In genomic region chr6:88123858-88124261, GRCm38 (mm10) we compare ENCODE assay signal across 8 mouse cellular contexts. TPM values are rescaled to one million over a fixed set of nuclear protein-coding genes. Genes with fewer than 3 reads are reported as not detected.
A peak's percentile ranks its signal among the peaks of the same experiment; 100 is the strongest.
DNase-seq lines count a peak whose midpoint lies in the region; ATAC-seq and TF ChIP-seq lines count a peak whose summit lies in the region.

No protein-coding gene starts in this region.

- no peaks in the 10 kb centered on the region for H3K27me3 ChIP-seq in kidney, adult 2 months (replicated peaks; ENCODE audit: control insufficient read depth, insufficient read depth, low read length)
- no peaks in the 10 kb centered on the region for H3K27me3 ChIP-seq in liver, embryonic 13.5 days

- peak overlapping the region; percentile 60 for H3K4me2 ChIP-seq in liver, embryonic 13.5 days

- H3K9me3 ChIP-seq in liver, embryonic 13.5 days (replicated peaks), result no peaks in the 10 kb centered on the region

- TF ChIP-seq CTCF in gastrocnemius, adult 2 months (IDR thresholded peaks at IDR 0.05), result peak; percentile 57
- TF ChIP-seq CTCF in kidney, adult 2 months (conservative IDR thresholded peaks at IDR 0.05; ENCODE audit: insufficient read depth, insufficient read length, low read depth, low read length), result peak; percentile 61

- TF ChIP-seq POLR2A in kidney, adult 2 months (IDR thresholded peaks at IDR 0.05; ENCODE audit: low read depth, low read length), result no peak

- intact Hi-C loops in gastrocnemius, adult 2 months (cut with DNase I), result no loop called here

- H3K36me3 ChIP-seq in kidney, adult 2 months (ENCODE audit: control insufficient read depth, insufficient read depth, low read length), result no peaks in the 10 kb centered on the region
- H3K36me3 ChIP-seq in liver, embryonic 13.5 days, result no peaks in the 10 kb centered on the region

- ATAC-seq in common myeloid progenitor, adult 5-6 weeks (replicated peaks; ENCODE audit: low read depth, poor library complexity, severe bottlenecking), result peak; percentile 80
- ATAC-seq in liver, embryonic 13.5 days (ENCODE audit: low read depth), result peak; percentile 82
- ATAC-seq in activated CD4-positive, CD25-positive, alpha-beta regulatory T cell, adult 4 months, result no peak

- H3K27ac ChIP-seq in gastrocnemius, adult 2 months, result no peak overlapping the region
- no peak overlapping the region for H3K27ac ChIP-seq in kidney, adult 2 months (ENCODE audit: insufficient read depth, low read depth, low read length)
- H3K27ac ChIP-seq in liver, embryonic 13.5 days, result no peak overlapping the region

- no peaks in the 10 kb centered on the region for H3K4me1 ChIP-seq in kidney, adult 2 months (ENCODE audit: control insufficient read depth, insufficient read depth, low read length)
- peaks cover 46% of the 10 kb centered on the region for H3K4me1 ChIP-seq in liver, embryonic 13.5 days (replicated peaks)

- H3K4me3 ChIP-seq in gastrocnemius, adult 2 months, result 0 out of 2 replicates have a peak overlapping the region, but pooled peaks have one; percentile 11
- no peak overlapping the region for H3K4me3 ChIP-seq in kidney, adult 2 months (ENCODE audit: insufficient read depth, low read depth, low read length)
- peak overlapping the region; percentile 28 for H3K4me3 ChIP-seq in liver, embryonic 13.5 days (replicated peaks)

- H3K9ac ChIP-seq in liver, embryonic 13.5 days, result peak overlapping the region; percentile 53

- 6% methylated on average over 9 of the region's 9 CpGs for WGBS in kidney, adult 2 months
- WGBS in liver, embryonic 13.5 days (ENCODE audit: insufficient replicate concordance), result 2% methylated on average over 9 of the region's 9 CpGs

- no peak for DNase-seq in gastrocnemius, adult 2 months
- no peak for DNase-seq in gastrocnemius, postnatal 25 days
- DNase-seq in heart, adult 8-10 months (ENCODE audit: low spot score), result peak; percentile 68
- peak; percentile 71 for DNase-seq in kidney, adult 2 months
- peak; percentile 54 for DNase-seq in liver, embryonic 13.5 days
- DNase-seq in neural tube, embryonic 10.5 days (ENCODE audit: extremely low spot score, low spot score), result peak; percentile 59

RNA-seq across cellular contexts. Expression of gene Rpn1, which starts 39.6 kb away (rescaled TPM):
- total RNA-seq in gastrocnemius, adult 2 months (2021), result 10 to 100 TPM; 75.9 to 83.2 TPM
- total RNA-seq in gastrocnemius, postnatal 25 days (2021), result 10 to 100 TPM; 67.1 to 71.0 TPM
- total RNA-seq in common myeloid progenitor, adult 5-6 weeks (2017), result 196 and 216 TPM in 2 replicates
- 100 to 1,000 TPM in 3 of 4 experiments, 10 to 100 TPM in 1; 92.5 to 117 (median 111) TPM for total RNA-seq in heart, adult 8-10 months (2022)
- 161 and 188 TPM in 2 replicates for polyA plus RNA-seq in kidney, adult 2 months (2012; rRNA removed)
- 198 and 228 TPM in 2 replicates for polyA plus RNA-seq in liver, embryonic 13.5 days (2015; fragmentation: Nextera tagmentation; extraction: Ambion mirVana)
- 100 to 1,000 TPM; 100 to 113 TPM for polyA plus RNA-seq in activated CD4-positive, CD25-positive, alpha-beta regulatory T cell, adult 4 months (2017; shearing (Covaris generic))

Comparison
In these comparisons a context has a peak if more than half of its experiments do, and no peak if none do; other contexts are left out.
1. DNase-seq: peak in heart, adult 8-10 months (single experiment), kidney, adult 2 months (single experiment), liver, embryonic 13.5 days (single experiment) and neural tube, embryonic 10.5 days (single experiment); none in gastrocnemius, adult 2 months (single experiment) and gastrocnemius, postnatal 25 days (single experiment).